8 mouse cellular contexts compared by ENCODE assay signal in the genomic region with DNA sequence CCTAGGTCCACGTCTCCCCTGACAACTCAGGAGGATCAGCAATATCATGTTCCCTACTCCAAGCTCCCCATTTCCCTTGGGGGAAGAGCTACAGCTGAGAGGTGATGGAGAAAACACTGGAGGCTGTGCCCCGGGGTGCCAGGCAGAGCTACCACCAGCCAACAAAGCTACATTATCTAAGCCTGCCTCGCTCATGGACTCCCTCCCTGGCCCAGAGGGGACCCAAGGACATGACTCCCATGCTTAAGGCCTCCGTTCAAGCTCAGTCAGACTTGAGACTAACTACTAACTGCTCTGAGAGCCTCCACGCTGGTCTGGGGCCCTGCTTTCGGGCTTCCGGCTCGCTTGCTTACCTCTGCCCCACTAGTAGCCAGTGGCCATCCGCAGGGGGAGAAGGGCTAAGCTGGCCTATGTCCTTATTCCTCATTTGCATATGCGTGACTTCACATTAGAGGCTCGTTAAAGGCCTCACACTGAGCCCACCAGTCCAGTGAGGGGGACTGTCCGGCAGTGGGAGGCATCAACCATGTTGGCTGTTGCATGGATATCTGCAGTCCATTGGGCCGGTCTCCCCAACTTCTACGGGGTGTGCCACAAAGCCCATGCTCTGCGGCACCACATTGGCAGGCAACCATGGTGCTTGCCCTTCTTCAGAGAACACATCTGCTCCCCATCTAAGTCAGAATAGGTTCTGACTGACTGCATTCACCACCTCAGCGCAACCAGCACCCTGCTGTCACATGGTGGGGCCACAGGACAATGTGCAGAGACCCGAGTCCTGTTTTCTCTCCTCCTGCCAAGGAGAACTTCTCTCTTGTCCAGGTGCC. TPM values are rescaled to one million over a fixed set of nuclear protein-coding genes. Genes with fewer than 3 reads are reported as not detected.
DNase-seq lines count a peak whose midpoint lies in the region; ATAC-seq and TF ChIP-seq lines count a peak whose summit lies in the region.

No protein-coding gene starts in this region.

- H3K27me3 ChIP-seq in kidney, postnatal 0 days (ENCODE audit: insufficient read depth, low read length), result no peaks in the 10 kb centered on the region
- no peaks in the 10 kb centered on the region for H3K27me3 ChIP-seq in embryonic facial prominence, embryonic 14.5 days (replicated peaks; ENCODE audit: control insufficient read depth, insufficient read depth, low read length)
- H3K27me3 ChIP-seq in hindbrain, embryonic 15.5 days, result no peaks in the 10 kb centered on the region
- no peaks in the 10 kb centered on the region for H3K27me3 ChIP-seq in midbrain, embryonic 14.5 days (ENCODE audit: control insufficient read depth, insufficient read depth, low read length)

- H3K4me3 ChIP-seq in kidney, postnatal 0 days (replicated peaks; ENCODE audit: low read depth, low read length), result no peak overlapping the region
- no peak overlapping the region for H3K4me3 ChIP-seq in embryonic facial prominence, embryonic 14.5 days (ENCODE audit: low read depth, low read length)
- no peak overlapping the region for H3K4me3 ChIP-seq in hindbrain, embryonic 15.5 days
- H3K4me3 ChIP-seq in midbrain, embryonic 14.5 days (replicated peaks; ENCODE audit: low read depth, low read length), result 0 out of 2 replicates have a peak overlapping the region, but pooled peaks have one; percentile 3

- no peaks in the 10 kb centered on the region for H3K36me3 ChIP-seq in kidney, postnatal 0 days (ENCODE audit: insufficient read depth, low read length)
- 0 out of 2 replicates have a peak, but pooled peaks cover 5% of the 10 kb centered on the region for H3K36me3 ChIP-seq in embryonic facial prominence, embryonic 14.5 days (ENCODE audit: control insufficient read depth, insufficient read depth, low read length)
- no peaks in the 10 kb centered on the region for H3K36me3 ChIP-seq in hindbrain, embryonic 15.5 days
- 0 out of 2 replicates have a peak, but pooled peaks cover 2% of the 10 kb centered on the region for H3K36me3 ChIP-seq in midbrain, embryonic 14.5 days (ENCODE audit: control insufficient read depth, insufficient read depth, low read length)

- no peak for TF ChIP-seq CTCF in kidney, postnatal 0 days (IDR thresholded peaks at IDR 0.05; ENCODE audit: low read depth)

- no peaks in the 10 kb centered on the region for H3K9me3 ChIP-seq in kidney, postnatal 0 days (replicated peaks; ENCODE audit: low read length)
- H3K9me3 ChIP-seq in embryonic facial prominence, embryonic 14.5 days (ENCODE audit: control insufficient read depth, low read length), result no peaks in the 10 kb centered on the region
- no peaks in the 10 kb centered on the region for H3K9me3 ChIP-seq in hindbrain, embryonic 15.5 days
- no peaks in the 10 kb centered on the region for H3K9me3 ChIP-seq in midbrain, embryonic 14.5 days (ENCODE audit: control insufficient read depth, low read length)

- DNase-seq in kidney, postnatal 0 days (ENCODE audit: low spot score), result no peak
- no peak for DNase-seq in kidney, adult 18-20 months
- DNase-seq in embryonic facial prominence, embryonic 14.5 days (ENCODE audit: low spot score), result no peak
- DNase-seq in midbrain, embryonic 14.5 days, result no peak
- no peak for DNase-seq in thymus, postnatal 36 days
- DNase-seq in retina, postnatal 1 day, result no peak

- ATAC-seq in kidney, postnatal 0 days (replicated peaks; ENCODE audit: low FRiP score, low read depth), result no peak
- ATAC-seq in embryonic facial prominence, embryonic 14.5 days (ENCODE audit: low read depth), result no peak
- ATAC-seq in hindbrain, embryonic 15.5 days (ENCODE audit: low FRiP score, low read depth), result no peak
- ATAC-seq in midbrain, embryonic 14.5 days (ENCODE audit: low FRiP score, low TSS enrichment), result no peak
- no peak for ATAC-seq in CD4-positive, CD25-positive, alpha-beta regulatory T cell, adult 4 months

- 70% methylated on average over 17 of the region's 17 CpGs for WGBS in kidney, postnatal 0 days
- 69% methylated on average over 16 of the region's 17 CpGs for WGBS in embryonic facial prominence, embryonic 14.5 days
- 59% methylated on average over 17 of the region's 17 CpGs for WGBS in hindbrain, embryonic 15.5 days
- 66% methylated on average over 17 of the region's 17 CpGs for WGBS in midbrain, embryonic 14.5 days

- H3K4me2 ChIP-seq in kidney, postnatal 0 days (ENCODE audit: low read length), result no peak overlapping the region
- H3K4me2 ChIP-seq in embryonic facial prominence, embryonic 14.5 days (ENCODE audit: low read depth, low read length), result peak overlapping the region; percentile 11; the same call in 1 of the 2 replicates
- peak overlapping the region; percentile 33 for H3K4me2 ChIP-seq in hindbrain, embryonic 15.5 days
- peak overlapping the region; percentile 29 for H3K4me2 ChIP-seq in midbrain, embryonic 14.5 days (ENCODE audit: low read length)

- H3K4me1 ChIP-seq in kidney, postnatal 0 days (replicated peaks; ENCODE audit: insufficient read depth, low read length), result peaks cover 36% of the 10 kb centered on the region; the same call in 1 of the 2 replicates
- H3K4me1 ChIP-seq in embryonic facial prominence, embryonic 14.5 days (ENCODE audit: control insufficient read depth, insufficient read depth, low read length), result peaks cover 39% of the 10 kb centered on the region
- H3K4me1 ChIP-seq in hindbrain, embryonic 15.5 days (replicated peaks), result peaks cover 77% of the 10 kb centered on the region
- H3K4me1 ChIP-seq in midbrain, embryonic 14.5 days (ENCODE audit: control insufficient read depth, insufficient read depth, low read length), result peaks cover 64% of the 10 kb centered on the region

- peak overlapping the region; percentile 62; the same call in 1 of the 2 replicates for H3K27ac ChIP-seq in kidney, postnatal 0 days
- no peak overlapping the region for H3K27ac ChIP-seq in embryonic facial prominence, embryonic 14.5 days (replicated peaks; ENCODE audit: low read depth, low read length)
- no peak overlapping the region for H3K27ac ChIP-seq in hindbrain, embryonic 15.5 days (replicated peaks)
- H3K27ac ChIP-seq in midbrain, embryonic 14.5 days (replicated peaks; ENCODE audit: low read depth, low read length), result peak overlapping the region; percentile 60

- no peak overlapping the region for H3K9ac ChIP-seq in kidney, postnatal 0 days (ENCODE audit: low read depth, low read length)
- H3K9ac ChIP-seq in embryonic facial prominence, embryonic 14.5 days (ENCODE audit: low read depth, low read length), result peak overlapping the region; percentile 36
- H3K9ac ChIP-seq in hindbrain, embryonic 15.5 days, result no peak overlapping the region
- H3K9ac ChIP-seq in midbrain, embryonic 14.5 days (replicated peaks; ENCODE audit: low read length), result peak overlapping the region; percentile 16; the same call in 1 of the 2 replicates

RNA-seq across cellular contexts. Expression of gene Map7d1, which starts 3.5 kb away (rescaled TPM):
- polyA plus RNA-seq in kidney, postnatal 0 days (2015; fragmentation: Nextera tagmentation; extraction: Ambion mirVana), result 22.4 and 27.3 TPM in 2 replicates
- polyA plus RNA-seq in embryonic facial prominence, embryonic 14.5 days (2014; fragmentation: Nextera tagmentation; extraction: Ambion mirVana), result 62.4 and 64.2 TPM in 2 replicates
- polyA plus RNA-seq in hindbrain, embryonic 15.5 days (2015; fragmentation: Nextera tagmentation; extraction: Ambion mirVana), result 82.9 and 97.5 TPM in 2 replicates
- 78.3 and 85.3 TPM in 2 replicates for polyA plus RNA-seq in midbrain, embryonic 14.5 days (2014; fragmentation: Nextera tagmentation; extraction: Ambion mirVana)
- 1 to 10 TPM; 2.0 to 6.3 TPM for polyA plus RNA-seq in CD4-positive, CD25-positive, alpha-beta regulatory T cell, adult 4 months (2017; shearing (Covaris generic))

RNA-seq across cellular contexts. Expression of gene Trappc3, which starts 9.5 kb away (rescaled TPM):
- polyA plus RNA-seq in kidney, postnatal 0 days (2015; fragmentation: Nextera tagmentation; extraction: Ambion mirVana), result 115 and 121 TPM in 2 replicates
- 32.9 and 33.0 TPM in 2 replicates for polyA plus RNA-seq in embryonic facial prominence, embryonic 14.5 days (2014; fragmentation: Nextera tagmentation; extraction: Ambion mirVana)
- 172 and 180 TPM in 2 replicates for polyA plus RNA-seq in hindbrain, embryonic 15.5 days (2015; fragmentation: Nextera tagmentation; extraction: Ambion mirVana)
- 37.1 and 124 TPM in 2 replicates for polyA plus RNA-seq in midbrain, embryonic 14.5 days (2014; fragmentation: Nextera tagmentation; extraction: Ambion mirVana)
- 100 to 1,000 TPM in 1 of 2 experiments, 10 to 100 TPM in 1; 64.4 to 121 TPM for polyA plus RNA-seq in CD4-positive, CD25-positive, alpha-beta regulatory T cell, adult 4 months (2017; shearing (Covaris generic))

RNA-seq across cellular contexts. Expression of gene Col8a2, which starts 34.0 kb away (rescaled TPM):
- polyA plus RNA-seq in kidney, postnatal 0 days (2015; fragmentation: Nextera tagmentation; extraction: Ambion mirVana), result 7.9 and 8.1 TPM in 2 replicates
- 78.9 and 83.0 TPM in 2 replicates for polyA plus RNA-seq in embryonic facial prominence, embryonic 14.5 days (2014; fragmentation: Nextera tagmentation; extraction: Ambion mirVana)
- polyA plus RNA-seq in hindbrain, embryonic 15.5 days (2015; fragmentation: Nextera tagmentation; extraction: Ambion mirVana), result 6.9 and 8.1 TPM in 2 replicates
- polyA plus RNA-seq in midbrain, embryonic 14.5 days (2014; fragmentation: Nextera tagmentation; extraction: Ambion mirVana), result 0.57 and 1.1 TPM in 2 replicates
- polyA plus RNA-seq in CD4-positive, CD25-positive, alpha-beta regulatory T cell, adult 4 months (2017; shearing (Covaris generic)), result not detected

RNA-seq across cellular contexts. Expression of gene Thrap3, which starts 50.1 kb away (rescaled TPM):
- polyA plus RNA-seq in kidney, postnatal 0 days (2015; fragmentation: Nextera tagmentation; extraction: Ambion mirVana), result 136 and 156 TPM in 2 replicates
- polyA plus RNA-seq in embryonic facial prominence, embryonic 14.5 days (2014; fragmentation: Nextera tagmentation; extraction: Ambion mirVana), result 185 and 198 TPM in 2 replicates
- polyA plus RNA-seq in hindbrain, embryonic 15.5 days (2015; fragmentation: Nextera tagmentation; extraction: Ambion mirVana), result 130 and 141 TPM in 2 replicates
- 113 and 167 TPM in 2 replicates for polyA plus RNA-seq in midbrain, embryonic 14.5 days (2014; fragmentation: Nextera tagmentation; extraction: Ambion mirVana)
- 100 to 1,000 TPM; 222 to 330 TPM for polyA plus RNA-seq in CD4-positive, CD25-positive, alpha-beta regulatory T cell, adult 4 months (2017; shearing (Covaris generic))

Comparison
In these comparisons a context has a peak if more than half of its experiments do, and no peak if none do; other contexts are left out.
1. H3K27ac ChIP-seq: peak in kidney, postnatal 0 days (single experiment) and midbrain, embryonic 14.5 days (single experiment); none in embryonic facial prominence, embryonic 14.5 days (single experiment) and hindbrain, embryonic 15.5 days (single experiment).
2. H3K9ac ChIP-seq: peak in embryonic facial prominence, embryonic 14.5 days (single experiment) and midbrain, embryonic 14.5 days (single experiment); none in kidney, postnatal 0 days (single experiment) and hindbrain, embryonic 15.5 days (single experiment).